Mouse (Mus musculus) adrenal gland, postnatal 10 days (tissue): ENCODE measurements around the gene Pcgf1. TPM values are rescaled to one million over a fixed set of nuclear protein-coding genes. Genes with fewer than 3 reads are reported as not detected.

Experiments used
- DNase-seq: peaks from one replicate; pipeline ENCODE4 v3.0.0; 2021; ENCODE audit warnings: mixed read lengths
- long read RNA-seq, 2 experiments: library from polyadenylated mRNA; stranded (forward); transcript quantifications; one replicate each; pipeline ENCODE4 v2.0.0; 2021
- total RNA-seq, 2 experiments: library from RNA; stranded (reverse); gene quantifications; 2 replicates each; pipeline ENCODE4 v1.2.3; 2021

Gene Pcgf1
- total RNA-seq = 10 to 100 TPM; 26.4 to 34.2 TPM
- long read RNA-seq, experiment 1, transcript Pcgf1-202 (9 exons, 918 nt) = major isoform, 13 of 24 reads
- long read RNA-seq, experiment 1, partial matches to known transcripts = 5 of 24 reads
- long read RNA-seq, experiment 1, other reads (novel, unspliced or antisense) = 6 of 24 reads
- long read RNA-seq, experiment 2, partial matches to known transcripts = 7 of 12 reads
- long read RNA-seq, experiment 2, other reads (novel, unspliced or antisense) = 4 of 12 reads

DNA sequence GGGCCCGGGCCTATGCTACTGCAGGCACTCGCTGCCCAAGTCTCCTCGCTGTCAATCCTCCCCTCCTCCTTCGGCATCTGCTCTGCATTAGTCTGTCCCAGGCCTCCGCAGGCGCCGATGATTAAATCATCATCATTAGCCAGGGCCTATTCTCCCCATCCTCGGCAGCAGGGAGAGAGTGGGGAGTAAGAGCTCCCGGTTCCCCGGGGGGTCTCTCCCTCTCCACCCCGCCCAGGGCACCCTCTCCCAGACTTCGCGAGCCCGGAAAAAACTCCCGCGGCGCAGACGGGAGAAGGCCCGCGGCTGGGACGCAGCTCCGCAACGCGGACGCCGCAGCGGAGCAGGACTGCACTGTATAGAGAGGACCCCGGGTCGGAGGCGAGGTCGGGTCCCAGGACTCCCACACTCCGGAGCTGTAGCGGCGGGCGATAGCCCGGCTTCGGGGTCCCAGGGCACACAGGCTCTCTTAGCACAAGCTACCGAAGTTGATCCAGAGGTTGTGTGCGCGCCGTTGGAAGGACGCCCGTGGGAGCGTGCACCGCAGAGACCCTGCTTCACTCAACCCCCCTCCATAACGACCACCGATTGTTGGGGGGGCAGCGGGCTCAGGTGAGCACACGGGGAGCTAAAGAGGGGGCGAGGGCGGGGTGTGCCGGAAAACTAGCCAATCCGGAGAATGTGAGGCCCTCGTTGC is at the start of gene Pcgf1:
Gene Pcgf1 (plus strand): TSS at position 240 of the 694 bp plus-strand sequence.
- peak; percentile 63 for DNase-seq

DNA sequence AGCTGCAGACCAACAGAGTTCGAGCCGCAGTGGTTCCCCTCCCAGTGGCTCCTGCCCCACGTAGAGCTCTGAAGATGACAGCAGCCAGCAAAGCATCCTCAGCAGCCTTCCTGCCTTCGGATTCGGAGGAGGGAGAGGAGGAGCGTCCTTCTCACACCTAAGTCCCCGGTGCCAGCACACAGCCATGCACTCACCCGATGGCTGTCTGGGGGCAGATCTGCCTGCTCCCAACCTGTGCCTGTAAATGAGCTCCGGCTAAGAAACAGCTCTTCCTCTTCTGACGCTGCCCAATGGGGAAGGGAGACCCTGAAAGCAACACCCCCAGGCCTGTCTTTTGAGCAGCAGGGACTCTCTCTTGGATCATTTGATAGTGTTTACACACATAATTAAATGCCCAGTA is 47.9 kb upstream of the Pcgf1 start:
- DNase-seq = no peak

DNA sequence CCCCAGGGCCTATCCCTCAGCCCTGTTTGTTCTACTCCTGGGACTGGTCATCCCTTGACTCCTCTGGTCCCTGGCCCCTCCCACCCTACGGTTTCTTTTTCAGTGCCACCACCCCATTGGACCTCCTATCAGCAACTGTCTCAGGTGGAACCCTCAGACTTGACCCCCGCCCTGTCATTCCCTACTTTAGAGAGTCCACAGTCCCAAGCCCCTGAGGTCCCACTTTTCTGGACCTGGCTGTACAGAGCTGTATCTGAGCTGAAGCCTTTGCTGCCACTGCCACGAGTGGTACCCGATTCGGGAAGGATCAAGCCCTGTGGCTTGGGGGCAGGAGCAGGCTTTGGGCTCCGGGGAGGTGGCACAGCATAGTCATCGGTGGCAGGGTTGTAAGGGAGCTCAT is 46.6 kb upstream of the Pcgf1 start:
- DNase-seq = no peak

DNA sequence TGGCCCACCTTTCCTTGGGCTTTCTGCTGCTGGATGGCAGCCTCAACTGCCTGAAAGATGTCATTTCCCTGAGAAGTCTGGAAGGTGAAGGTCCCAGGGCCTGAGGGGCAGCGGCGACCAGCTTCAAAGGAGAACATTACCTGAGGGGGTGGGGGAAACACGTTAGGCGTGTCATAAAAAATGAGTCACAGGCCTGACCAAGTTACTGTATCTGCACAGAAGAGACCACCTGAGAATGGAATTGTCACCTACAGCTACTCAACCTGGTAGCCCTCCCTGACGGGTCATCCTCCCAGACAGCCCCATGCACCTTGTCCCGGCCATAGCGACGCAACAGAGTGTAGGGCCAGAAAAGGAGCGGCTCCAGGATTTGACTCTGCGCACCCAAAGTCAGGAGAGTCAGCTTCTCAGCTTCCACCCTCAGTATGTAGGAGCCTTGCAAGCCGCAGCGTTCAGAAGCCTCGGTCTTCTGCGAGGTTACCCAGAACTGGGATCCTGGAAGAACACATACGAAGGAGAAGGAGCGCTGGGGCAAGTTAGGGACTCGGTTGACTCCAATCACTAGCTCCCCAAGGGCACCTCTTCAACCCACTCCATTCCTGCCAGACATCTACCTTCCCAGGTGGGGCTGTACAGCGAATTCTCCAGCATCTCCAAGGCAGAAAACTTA is 45.6 kb upstream of the Pcgf1 start:
- DNase-seq = no peak

DNA sequence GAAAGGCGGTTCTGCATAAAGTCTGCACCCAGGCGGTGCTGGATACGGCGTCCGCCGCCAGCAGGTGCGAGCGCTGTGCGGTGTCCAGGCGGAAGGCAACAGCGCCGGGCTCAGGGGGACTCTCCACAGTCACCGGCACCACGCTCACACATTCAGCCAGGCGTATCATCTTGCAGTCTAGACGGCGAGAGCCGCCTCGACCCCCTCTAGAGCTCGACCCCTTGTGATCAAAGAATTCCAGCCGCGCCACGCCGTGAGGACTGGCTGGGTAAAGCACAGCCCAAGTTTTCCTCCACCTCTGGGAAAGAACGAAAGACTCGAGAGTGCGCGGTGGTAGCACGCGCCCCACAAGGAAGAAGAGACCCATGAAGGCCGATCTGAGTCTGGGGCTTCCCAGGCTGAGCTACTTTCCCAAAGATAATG is 44.9 kb upstream of the Pcgf1 start:
- DNase-seq = peak; percentile 52

DNA sequence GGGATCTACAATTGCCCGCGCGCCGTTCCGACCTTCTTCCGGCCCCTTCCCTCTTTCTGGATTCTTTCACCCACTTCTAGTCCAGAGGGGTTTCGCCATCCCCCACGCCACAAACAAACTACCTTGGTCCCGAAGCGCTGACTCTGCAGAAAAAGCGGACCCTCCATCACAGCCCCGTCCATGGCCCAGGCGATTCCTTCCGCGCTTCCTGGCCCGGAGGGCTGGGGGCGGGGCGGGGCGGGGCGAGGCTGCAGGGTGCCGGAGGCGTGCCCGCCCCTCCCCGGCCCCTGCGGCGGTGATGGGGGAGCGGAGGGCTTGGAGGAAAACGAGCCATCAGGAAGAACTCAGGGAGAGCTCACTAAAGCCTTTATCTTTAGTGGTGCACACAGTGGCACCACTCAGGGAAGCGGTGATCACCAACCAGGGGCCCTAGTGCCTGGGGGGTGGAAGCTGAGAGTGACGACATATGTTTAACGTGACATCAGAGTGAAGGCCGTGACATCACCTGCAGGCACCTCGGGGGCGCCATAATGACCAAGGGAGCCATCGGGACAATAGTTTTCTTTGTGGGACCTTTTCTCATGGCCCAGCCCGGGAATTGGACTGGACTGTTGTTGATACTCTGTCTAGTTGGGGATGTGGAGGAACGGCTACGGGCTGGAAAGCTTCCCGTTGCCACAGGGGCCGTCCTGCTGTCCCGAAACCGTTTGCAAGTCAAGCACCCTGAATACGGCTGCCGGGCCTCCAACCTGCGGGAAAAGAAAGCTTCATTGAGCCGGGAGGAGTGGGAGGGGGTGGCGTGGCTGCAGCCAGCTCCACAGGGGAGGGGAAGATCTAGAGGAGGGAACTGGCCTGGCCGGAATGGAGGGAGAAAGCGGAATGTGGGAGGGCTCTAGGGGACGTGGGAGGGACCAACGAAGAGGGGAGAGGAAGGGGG is 44.2 kb upstream of the Pcgf1 start, which contains the start of the genes Dok1 and Loxl3:
Gene Dok1 (minus strand): TSS at position 223 of the 937 bp plus-strand sequence.
Gene Loxl3 (plus strand): TSS at position 925 of the 937 bp plus-strand sequence.
- peak; percentile 85 for DNase-seq

DNA sequence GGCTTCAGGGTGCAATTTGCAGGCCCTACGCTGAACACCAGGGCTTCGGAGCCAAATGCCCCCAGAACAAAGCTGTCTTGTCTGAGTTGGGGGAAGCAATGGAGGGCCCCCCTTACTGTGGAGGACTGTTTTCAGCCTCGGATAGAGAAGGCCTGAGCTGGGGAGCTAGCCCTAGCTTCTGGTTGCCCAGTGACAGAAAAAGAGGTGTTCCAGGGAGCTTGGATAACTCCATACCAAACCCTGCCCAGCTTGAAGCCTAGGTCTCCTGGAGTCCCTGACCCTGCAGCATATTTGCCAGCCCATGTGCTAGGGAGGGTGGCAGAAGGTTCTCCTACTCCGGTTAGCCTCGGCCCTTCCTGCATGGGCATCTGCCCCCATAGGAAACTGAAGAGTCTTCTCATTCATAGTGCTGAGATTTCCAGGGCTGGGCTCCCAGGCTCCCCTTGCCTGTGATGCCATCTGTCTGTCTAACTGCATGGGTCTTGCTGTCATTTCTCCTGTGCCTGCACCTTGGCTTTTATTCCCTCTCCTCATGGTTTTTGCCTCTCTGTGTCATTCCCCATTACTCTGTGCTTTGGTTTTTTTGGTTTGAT is 43.1 kb upstream of the Pcgf1 start:
- no peak for DNase-seq

DNA sequence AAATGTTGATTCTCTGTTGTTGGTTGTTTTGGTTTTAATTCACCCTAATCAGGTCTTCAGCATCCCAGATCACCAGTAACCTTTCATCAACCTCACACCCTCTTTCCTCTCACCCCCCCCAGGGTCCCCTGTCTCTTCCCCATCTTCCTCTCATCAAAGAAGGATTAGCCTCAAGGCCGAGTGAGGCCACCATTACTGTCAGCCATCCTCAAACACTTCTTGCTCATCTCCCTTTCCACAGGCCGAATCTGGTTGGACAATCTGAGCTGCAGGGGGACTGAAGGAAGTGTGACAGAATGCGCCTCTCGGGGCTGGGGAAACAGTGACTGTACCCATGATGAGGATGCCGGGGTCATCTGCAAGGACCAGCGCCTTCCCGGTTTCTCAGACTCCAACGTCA is 40.5 kb upstream of the Pcgf1 start:
- no peak for DNase-seq

DNA sequence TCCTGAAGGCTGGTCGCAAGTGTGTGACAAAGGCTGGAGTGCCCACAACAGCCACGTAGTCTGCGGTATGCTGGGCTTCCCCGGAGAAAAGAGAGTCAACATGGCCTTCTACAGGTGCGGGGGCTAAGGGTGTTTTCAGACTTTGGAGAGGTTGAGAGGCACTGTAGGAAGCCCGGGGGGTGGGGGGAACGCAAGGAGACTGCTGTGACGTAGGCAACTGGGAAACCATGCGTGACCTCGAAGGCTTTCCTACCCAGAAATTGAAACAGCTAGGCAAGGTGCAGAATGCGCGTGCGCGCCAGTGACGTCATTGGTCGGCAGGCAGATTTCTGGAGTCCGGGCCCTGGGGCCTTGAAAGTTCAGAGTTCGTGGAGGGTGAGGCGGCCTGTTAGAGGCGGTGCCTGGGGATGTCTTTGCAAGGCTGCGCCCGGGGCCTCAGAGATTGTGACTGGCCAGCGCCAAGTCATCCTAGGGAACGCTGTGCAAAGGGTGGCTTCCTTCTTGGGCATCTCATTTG is 39.1 kb upstream of the Pcgf1 start:
- peak; percentile 96 for DNase-seq

DNA sequence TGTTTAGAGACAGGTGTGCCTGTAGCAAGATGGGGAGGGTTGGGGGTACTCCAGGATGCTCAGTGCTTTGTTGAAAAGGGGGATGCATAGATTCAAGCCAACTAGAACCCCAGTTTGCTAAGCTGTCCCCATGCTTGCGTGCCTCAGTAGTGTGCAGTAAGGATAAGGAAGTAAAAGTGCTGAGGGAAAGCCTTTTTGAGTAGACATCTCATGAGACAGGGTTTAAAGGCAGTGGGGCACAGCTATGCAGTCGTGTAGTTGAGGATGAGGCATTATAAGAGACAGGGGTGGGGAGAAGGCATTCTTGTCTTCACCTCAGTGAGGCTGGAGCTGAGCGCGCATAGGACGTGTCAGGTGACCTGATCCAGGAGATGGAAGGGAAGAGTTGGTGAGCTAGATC is 37.1 kb upstream of the Pcgf1 start:
- DNase-seq = no peak

DNA sequence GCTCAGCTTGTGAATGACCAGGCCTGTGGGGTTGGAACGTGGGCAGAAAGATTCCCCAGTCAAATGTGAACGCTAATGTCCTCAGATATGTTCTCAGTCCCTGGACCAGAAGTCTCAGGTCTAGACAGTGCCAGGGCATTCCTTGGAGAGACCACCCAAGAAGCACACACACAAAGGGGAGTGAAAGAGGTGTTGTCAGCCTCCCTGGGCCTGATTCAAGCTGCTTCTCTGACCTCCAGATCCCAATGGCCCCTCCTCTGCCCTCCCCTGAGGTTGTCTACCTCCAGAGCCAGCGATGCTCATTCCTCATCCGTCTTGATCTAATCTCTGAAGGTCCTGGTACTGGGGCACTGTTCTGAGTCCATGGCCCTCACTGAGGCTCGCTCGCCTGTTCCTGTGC is 34.1 kb upstream of the Pcgf1 start:
- DNase-seq = no peak

DNA sequence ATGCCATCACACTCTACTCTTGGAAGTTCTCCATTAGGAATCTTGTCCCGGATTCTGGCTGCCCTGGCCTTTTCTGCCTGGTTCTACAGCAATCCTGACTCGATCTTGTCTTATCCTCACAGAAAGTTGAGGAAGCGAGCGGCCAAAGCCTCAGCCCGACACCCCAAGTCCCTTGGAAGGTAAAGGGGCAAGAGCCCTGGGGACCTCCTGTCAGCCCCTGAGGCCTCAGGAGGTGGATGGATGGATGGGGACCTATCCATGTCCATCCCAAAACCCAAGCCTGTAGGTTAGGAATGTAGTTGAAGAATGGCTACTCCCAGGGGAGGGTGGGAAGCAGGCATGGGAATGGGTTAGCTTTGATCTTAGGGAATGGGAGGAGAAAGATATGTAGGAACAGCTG is 33.7 kb upstream of the Pcgf1 start:
- no peak for DNase-seq

DNA sequence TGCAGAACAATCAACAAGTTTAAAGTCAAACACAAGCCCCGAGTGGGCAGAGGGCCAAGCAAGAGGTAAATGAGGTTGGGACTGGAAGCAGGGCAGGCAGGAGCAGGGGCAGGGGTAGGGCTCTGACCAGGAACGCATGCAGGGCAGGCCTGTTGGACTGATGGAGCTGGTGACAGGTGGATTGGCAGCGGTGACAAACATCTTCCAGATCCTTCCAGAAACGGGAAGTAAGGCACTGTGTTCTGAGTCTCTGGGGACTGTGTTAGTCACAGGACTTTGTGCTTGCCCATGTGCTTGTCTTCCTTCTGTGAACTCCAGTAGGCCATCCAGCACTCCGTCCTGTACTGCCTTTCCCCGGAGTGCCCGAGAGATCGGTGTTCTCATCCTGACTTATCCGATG is 32.9 kb upstream of the Pcgf1 start:
- DNase-seq = no peak

DNA sequence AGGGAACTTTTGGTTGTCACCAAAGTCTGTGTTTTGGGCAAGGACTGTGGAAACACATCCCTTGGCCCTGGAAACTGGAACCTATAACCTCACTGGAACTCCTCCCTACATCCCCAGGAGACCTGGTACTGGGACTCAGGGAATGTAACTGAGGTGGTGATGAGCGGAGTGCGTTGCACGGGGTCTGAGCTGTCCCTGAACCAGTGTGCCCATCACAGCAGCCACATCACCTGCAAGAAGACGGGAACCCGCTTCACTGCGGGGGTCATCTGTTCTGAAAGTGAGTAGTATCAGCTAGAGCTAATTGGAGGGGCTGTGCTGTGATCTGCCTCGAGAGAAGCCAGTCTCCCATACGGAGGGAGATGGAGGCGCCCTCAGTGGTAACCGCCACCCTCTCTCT is 28.3 kb upstream of the Pcgf1 start:
- DNase-seq = no peak

DNA sequence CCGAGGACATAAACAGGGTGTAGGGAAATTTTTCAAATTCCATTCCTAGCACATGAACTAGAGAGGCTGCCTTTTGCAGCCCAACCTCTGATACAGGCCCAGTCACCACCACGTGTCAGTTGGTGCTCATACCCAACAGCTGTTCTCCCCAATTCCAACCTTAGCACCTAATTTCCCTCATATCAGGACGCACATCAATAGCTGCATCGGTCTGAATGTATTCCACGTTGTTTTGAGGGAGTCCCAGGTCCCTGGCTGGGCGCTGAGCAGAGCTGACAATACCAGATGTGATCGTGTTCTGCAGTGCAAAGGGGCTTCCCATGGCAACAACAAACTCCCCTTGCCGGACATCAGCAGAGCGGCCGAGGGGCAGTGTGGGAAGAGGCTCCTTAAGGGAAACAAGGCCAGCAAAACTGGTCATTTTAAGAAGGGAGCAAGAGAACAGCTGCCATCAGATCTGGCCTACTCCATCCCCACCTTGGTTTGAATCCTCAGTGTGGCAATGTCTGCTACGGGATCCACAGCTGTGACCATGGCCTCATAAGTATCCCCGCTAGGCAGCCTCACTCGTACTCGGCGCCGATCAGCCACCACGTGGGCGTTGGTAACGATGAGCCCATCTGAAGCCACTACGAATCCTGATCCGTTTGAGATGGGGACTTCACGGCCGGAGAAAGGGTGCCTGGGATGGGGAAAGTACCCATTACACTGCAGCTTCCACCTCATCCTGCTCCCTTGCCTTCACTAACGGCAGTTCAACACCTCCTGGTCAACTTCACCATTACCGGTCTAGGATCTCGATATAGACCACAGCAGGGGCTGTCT is 24.3 kb upstream of the Pcgf1 start:
- peak; percentile 44 for DNase-seq

DNA sequence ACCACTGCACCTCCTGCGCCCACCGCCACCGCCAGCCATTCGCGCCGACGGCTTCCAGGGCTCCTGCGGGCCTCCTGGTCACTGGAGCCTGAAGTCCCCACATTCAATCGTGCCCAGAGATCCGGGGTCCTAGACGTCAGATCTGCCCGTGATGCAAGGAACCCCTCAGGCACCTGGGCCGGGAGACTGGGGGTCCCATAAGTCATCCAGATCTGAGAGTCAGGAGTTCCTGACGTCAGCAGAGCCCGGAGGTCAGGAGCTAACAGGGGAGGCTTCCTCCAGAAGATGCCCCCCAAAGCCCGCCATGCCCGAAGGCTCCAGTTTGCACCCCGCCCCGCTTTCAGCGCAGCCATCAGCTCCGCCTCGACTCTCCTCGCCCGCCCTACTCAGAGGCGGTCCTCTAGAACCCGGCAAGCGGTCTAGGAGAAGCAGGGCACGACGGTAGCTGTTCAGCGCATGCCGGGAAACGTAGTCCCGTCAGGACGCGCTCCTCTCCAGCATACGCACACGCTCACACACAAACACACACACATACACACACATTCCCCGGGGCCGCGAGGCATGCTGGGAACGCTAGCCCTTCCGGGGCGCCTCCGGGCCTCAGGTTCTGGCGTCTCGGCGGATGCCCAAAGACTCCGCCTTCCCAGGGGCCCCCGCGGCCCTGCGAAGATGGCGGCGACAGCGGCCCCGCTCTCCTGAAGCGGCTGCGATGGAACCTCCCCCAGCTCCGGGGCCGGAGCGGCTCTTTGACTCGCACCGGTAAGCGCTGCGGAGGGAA is 23.4 kb upstream of the Pcgf1 start, which contains the start of gene Aup1:
Gene Aup1 (plus strand): TSS at position 448 of the 778 bp plus-strand sequence.
- peak; percentile 98 for DNase-seq

DNA sequence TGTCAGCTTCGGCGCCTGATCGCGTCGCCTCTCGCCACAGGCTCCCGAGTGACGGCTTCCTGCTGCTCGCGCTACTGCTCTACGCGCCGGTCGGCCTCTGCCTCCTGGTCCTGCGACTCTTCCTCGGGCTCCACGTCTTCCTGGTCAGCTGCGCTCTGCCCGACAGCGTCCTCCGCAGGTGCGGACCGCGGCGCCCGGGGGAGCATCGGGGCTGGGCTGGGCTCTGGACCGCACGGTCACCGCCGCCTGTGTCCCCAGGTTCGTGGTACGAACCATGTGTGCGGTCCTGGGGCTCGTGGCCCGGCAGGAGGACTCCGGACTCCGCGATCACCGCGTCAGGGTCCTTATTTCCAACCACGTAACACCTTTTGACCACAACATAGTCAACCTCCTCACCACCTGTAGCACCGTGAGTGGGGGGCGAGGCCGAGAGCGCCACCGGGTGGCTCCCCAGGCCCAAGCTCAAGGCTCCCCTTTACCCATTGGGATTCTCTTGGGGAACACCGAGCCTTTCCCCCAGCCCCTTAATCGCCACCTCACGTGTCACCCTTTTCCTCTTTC is 22.7 kb upstream of the Pcgf1 start, which contains the start of gene Htra2:
Gene Htra2 (minus strand): TSS at position 403 of the 561 bp plus-strand sequence.
- no peak for DNase-seq

DNA sequence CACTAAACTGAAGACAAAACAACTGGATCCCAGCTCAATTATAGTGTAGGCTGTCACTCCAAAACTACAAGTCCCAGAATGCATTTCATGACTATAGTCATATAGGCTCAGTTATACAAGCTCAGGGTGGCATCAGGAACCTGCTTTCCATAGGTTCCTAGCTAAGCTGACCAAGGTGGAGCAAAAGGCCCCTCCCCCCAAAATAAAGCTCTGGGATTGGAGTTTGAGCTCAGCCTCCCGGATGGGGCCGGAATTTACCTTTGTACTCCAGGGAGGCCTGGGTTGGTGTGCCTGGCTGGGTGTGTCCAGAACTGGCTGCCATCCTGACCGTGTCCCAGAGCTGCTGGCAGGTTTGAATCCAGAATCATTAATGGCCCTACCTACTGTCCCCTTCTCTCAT is 19.9 kb upstream of the Pcgf1 start, which contains the start of gene Dqx1:
Gene Dqx1 (plus strand): TSS at position 55 of the 400 bp plus-strand sequence.
- DNase-seq = peak; percentile 38

DNA sequence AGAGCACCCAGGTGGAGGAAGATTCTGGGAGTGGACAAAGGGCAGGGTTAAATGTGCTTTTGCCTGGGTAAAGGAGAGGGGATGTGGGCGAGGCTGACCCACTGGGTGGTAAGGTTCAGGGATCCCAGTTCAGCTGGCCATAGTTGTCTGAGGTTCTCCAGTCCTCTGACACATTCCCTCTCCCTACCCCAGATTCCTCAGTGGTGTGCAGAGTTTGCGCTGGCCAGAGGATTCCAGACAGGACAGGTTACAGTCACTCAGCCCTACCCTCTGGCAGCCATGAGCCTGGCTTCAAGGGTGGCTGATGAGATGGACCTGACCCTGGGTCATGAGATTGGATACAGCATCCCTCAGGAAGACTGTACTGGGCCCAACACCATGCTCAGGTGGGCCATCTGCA is 18.9 kb upstream of the Pcgf1 start:
- no peak for DNase-seq
